Mouse (Mus musculus) neural tube, embryonic 11.5 days (tissue): ENCODE results near the gene Fbxo4. TPM values are rescaled to one million over a fixed set of nuclear protein-coding genes. Genes with fewer than 3 reads are reported as not detected.

Source experiments
- ATAC-seq: fragments of 200-750 bp; cut with Nextera tagmentation; 2 replicates; pipeline ENCODE4 v1.8.0; 2017; ENCODE audit warnings: moderate number of reproducible peaks, mild to moderate bottlenecking, moderate TSS enrichment, moderate library complexity; ENCODE audit not compliant: insufficient read depth, low FRiP score, low TSS enrichment
- DNase-seq: peaks from one replicate; pipeline ENCODE4 v3.0.0-alpha.2; 2015; ENCODE audit warnings: low spot score
- H3K27ac ChIP-seq: fragments of 300-500 bp; sonication (generic); 2 replicates; pipeline ENCODE4 v1.5.1; 2014; ENCODE audit warnings: low read depth, mild to moderate bottlenecking, low read length
- H3K27me3 ChIP-seq: fragments of 300-500 bp; sonication (generic); 2 replicates; pipeline ENCODE4 v1.6.1; 2014; ENCODE audit warnings: mild to moderate bottlenecking, low read length, mixed read lengths; ENCODE audit not compliant: control insufficient read depth, insufficient read depth
- H3K36me3 ChIP-seq: fragments of 300-500 bp; sonication (generic); 2 replicates; pipeline ENCODE4 v1.6.1; 2014; ENCODE audit warnings: mild to moderate bottlenecking, low read length, moderate library complexity, mixed read lengths; ENCODE audit not compliant: control insufficient read depth, insufficient read depth
- H3K4me1 ChIP-seq: fragments of 300-500 bp; sonication (generic); 2 replicates; pipeline ENCODE4 v1.6.1; 2014; ENCODE audit warnings: low read length, mixed read lengths; ENCODE audit not compliant: control insufficient read depth, insufficient read depth
- H3K4me2 ChIP-seq: fragments of 300-500 bp; sonication (generic); 2 replicates; pipeline ENCODE4 v1.6.1; 2014; ENCODE audit warnings: low read depth, mild to moderate bottlenecking, moderate library complexity
- H3K4me3 ChIP-seq: fragments of 300-500 bp; sonication (generic); 2 replicates; pipeline ENCODE4 v1.5.1; 2014; ENCODE audit warnings: low read depth, low read length
- H3K9ac ChIP-seq: fragments of 300-500 bp; sonication (generic); 2 replicates; pipeline ENCODE4 v1.6.1; 2014; ENCODE audit warnings: mild to moderate bottlenecking, low read length
- H3K9me3 ChIP-seq: fragments of 300-500 bp; sonication (generic); 2 replicates; pipeline ENCODE4 v1.6.1; 2016; ENCODE audit warnings: low read length; ENCODE audit not compliant: control insufficient read depth
- WGBS: fragments of 180-500 bp; shearing (Covaris S2); extraction: QIAGEN DNeasy Blood & Tissue Kit; methylation state at CpG from one replicate; pipeline ENCODE4 v1.1.7; 2014; 5-methylcytosine and 5-hydroxymethylcytosine counted together
- polyA plus RNA-seq: library from polyadenylated mRNA; unstranded; fragments of >200 nt; fragmentation: Nextera tagmentation; extraction: Ambion mirVana; gene quantifications from 2 replicates; pipeline ENCODE4 v1.2.1, GENCODE M21; 2014

The Fbxo4 gene
- polyA plus RNA-seq, 1 experiment from 2014 or later, result 4.8 TPM

DNA sequence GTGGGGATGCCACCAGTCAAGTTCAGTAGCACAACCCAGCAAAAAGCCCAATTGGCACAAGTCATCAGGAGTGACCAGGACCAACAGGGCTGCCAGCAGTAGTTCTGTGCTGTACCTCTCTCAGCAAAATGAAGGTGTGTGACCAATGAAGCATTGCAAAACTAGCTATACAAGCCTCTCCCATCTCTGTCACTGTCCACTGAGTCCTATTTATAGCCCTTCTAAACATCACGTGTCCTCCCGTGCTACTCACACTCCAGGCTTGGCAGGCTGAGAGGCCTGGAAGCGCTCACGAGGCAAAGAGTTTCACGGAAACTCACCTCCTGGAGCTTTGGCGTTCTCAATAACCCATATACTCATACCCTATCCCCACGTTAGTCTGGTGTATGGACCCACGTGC lies 17.1 kb downstream of the Fbxo4 start:
- WGBS, result 90% methylated on average over 8 of the region's 8 CpGs
- Histone ChIP-seq H3K4me2 (no peak overlapping the region), H3K27me3 (no peaks in the 10 kb centered on the region), H3K4me1 (no peaks in the 10 kb centered on the region), H3K9ac (no peak overlapping the region), H3K9me3 (no peaks in the 10 kb centered on the region), H3K4me3 (no peak overlapping the region), H3K27ac (no peak overlapping the region), H3K36me3 (no peaks in the 10 kb centered on the region)
- no peak for DNase-seq
- no peak for ATAC-seq

DNA sequence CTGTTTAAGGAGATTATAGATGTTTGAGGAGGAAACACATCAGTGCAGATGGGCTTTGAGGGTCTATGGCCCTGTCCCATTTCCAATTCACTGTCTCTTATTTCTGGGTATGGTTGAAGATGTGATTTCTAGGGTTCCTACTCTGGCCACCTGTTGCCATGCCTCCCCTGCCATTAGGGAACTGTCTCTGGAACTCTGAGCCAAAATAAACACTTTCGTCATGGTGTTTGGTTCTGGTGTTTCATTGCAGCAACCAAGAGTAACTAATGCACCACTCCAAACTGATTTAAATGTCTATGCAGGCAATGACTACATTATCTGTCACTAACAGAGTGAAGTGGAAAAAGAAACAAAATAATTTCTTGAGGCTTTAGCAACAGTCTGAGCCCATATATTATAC lies 19.3 kb downstream of the Fbxo4 start:
- Histone ChIP-seq H3K27me3 (no peaks in the 10 kb centered on the region), H3K27ac (no peak overlapping the region), H3K4me1 (no peaks in the 10 kb centered on the region), H3K9ac (no peak overlapping the region), H3K4me3 (no peak overlapping the region), H3K36me3 (no peaks in the 10 kb centered on the region), H3K9me3 (no peaks in the 10 kb centered on the region), H3K4me2 (no peak overlapping the region)
- ATAC-seq, result no peak
- WGBS, result 49% methylated on average over 1 of the region's 1 CpGs
- DNase-seq, result no peak

DNA sequence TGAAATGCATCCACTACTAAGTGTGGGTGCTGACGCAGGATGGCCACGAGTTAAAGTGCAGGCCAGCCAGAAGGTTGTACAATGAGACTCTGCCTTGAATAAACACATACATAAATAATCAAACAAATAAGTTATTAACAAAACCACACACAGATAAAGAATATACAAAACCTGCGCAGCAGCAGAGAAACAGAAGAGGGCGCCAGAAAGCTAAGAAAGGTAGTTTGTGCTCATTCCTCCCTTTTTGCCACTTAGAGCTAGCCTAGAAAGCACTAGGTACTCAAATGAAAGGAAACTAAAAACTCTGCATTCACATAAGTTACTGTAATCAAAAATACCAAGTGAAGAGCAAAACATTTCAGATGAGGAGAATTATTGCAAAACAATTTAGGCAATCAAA lies 21.4 kb downstream of the Fbxo4 start:
- H3K27me3 ChIP-seq, result no peaks in the 10 kb centered on the region
- WGBS, result 28% methylated on average over 4 of the region's 4 CpGs
- H3K4me1 ChIP-seq, result no peaks in the 10 kb centered on the region
- no peak overlapping the region for H3K27ac ChIP-seq
- H3K4me2 ChIP-seq, result no peak overlapping the region
- no peaks in the 10 kb centered on the region for H3K36me3 ChIP-seq
- ATAC-seq (no peak), DNase-seq (peak; percentile 40)
- no peak overlapping the region for H3K9ac ChIP-seq
- no peak overlapping the region for H3K4me3 ChIP-seq
- H3K9me3 ChIP-seq, result no peaks in the 10 kb centered on the region; the same call in 1 of the 2 replicates

DNA sequence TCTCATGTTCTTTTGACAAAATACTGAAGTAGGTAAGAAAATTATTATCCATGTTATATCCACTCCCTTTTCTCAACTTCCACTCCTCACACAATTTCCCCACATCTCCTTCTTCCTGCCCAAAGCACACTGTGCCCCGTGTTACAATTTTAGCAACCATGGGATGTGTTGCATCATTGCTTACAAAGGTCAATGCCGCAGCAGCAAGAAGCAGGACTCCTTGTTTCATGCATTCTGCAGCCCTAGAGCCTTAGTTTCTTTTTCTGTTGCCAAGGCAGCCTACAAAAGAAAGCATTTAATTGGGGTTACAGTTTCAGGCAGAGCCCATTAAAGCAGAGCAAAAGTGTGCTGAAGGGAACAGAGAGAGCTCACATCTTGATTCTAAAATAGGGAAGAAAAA lies 24.4 kb downstream of the Fbxo4 start:
- Histone ChIP-seq H3K27me3 (no peaks in the 10 kb centered on the region), H3K9ac (no peak overlapping the region), H3K4me3 (no peak overlapping the region), H3K27ac (no peak overlapping the region), H3K4me1 (no peaks in the 10 kb centered on the region), H3K9me3 (no peaks in the 10 kb centered on the region; the same call in 1 of the 2 replicates), H3K36me3 (no peaks in the 10 kb centered on the region), H3K4me2 (no peak overlapping the region)
- DNase-seq (no peak), ATAC-seq (no peak)
- WGBS, result 86% methylated on average over 2 of the region's 2 CpGs

DNA sequence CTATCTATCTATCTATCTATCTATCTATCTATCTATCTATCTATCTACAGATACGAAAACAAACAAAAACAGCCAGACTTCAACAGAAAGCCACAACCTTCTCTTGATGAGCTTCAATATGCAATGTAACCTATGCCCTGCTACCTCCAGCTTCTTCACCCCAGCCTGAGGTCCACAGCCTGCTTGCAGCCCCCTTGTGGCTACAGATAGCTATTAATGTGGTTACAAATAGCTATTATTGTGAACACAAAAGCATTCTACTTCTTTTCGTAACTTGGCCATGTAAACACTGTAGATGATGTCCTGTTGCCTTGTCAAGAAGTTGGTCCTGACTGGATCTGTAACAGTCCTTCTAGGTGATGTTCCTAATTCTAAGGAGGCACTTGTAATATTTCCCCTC lies 41.2 kb downstream of the Fbxo4 start:
- H3K4me3 ChIP-seq, result no peak overlapping the region
- DNase-seq, result no peak

DNA sequence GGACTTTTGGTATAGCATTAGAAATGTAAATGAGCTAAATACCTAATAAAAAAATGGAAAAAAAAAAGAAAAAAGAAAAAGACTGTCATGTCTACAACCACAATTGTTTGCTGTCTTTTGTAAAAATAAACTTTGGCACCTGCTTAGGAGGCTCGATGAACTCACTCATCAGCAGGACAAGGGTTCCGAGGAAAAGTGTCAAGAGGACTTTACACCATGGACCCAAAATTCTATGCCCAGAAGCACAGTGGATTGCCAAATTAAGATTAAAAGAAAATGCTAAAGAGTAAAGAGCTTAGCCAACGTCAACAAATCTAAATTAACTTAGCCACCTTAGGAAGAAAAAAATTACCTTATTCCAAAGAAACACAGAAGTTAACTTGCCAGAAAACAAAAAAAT lies 43.3 kb downstream of the Fbxo4 start:
- Histone ChIP-seq H3K27me3 (no peaks in the 10 kb centered on the region), H3K36me3 (no peaks in the 10 kb centered on the region), H3K4me1 (no peaks in the 10 kb centered on the region), H3K9ac (no peak overlapping the region), H3K4me3 (no peak overlapping the region), H3K4me2 (no peak overlapping the region), H3K9me3 (no peaks in the 10 kb centered on the region), H3K27ac (no peak overlapping the region)
- DNase-seq (no peak), ATAC-seq (no peak)
- WGBS, result 87% methylated on average over 3 of the region's 3 CpGs

More for the DNA sequence above, 41.2 kb downstream of the Fbxo4 start:
- no peaks in the 10 kb centered on the region for H3K4me1 ChIP-seq
- no peaks in the 10 kb centered on the region for H3K27me3 ChIP-seq
- no peaks in the 10 kb centered on the region for H3K36me3 ChIP-seq
- no peak overlapping the region for H3K9ac ChIP-seq
- WGBS, result 94% methylated on average over 2 of the region's 2 CpGs
- H3K27ac ChIP-seq, result no peak overlapping the region
- no peaks in the 10 kb centered on the region for H3K9me3 ChIP-seq
- ATAC-seq, result no peak
- no peak overlapping the region for H3K4me2 ChIP-seq

DNA sequence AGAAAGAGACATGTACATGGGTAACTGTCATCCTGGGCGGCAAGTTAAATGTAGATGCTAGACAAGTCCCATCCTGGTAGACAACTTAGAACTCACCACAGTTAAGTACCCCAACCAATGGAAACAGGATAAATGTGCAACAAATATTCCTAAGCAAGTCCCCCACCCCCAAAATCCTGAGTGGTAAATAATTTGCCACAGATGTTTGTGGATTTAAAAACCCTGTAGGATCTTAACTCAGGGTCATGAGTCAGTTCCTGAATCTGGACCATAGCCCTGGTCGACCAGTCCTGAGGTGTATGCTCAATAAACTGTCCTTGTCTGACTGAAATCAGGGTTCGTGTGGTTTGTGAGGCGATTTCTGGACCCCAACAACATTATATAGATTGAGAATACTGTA lies 45.9 kb downstream of the Fbxo4 start:
- no peak overlapping the region for H3K4me2 ChIP-seq
- H3K9ac ChIP-seq, result no peak overlapping the region
- no peaks in the 10 kb centered on the region for H3K9me3 ChIP-seq
- no peak for ATAC-seq
- whole genome bisulfite sequencing, result 82% methylated on average over 4 of the region's 4 CpGs
- no peak for DNase-seq
- H3K36me3 ChIP-seq, result no peaks in the 10 kb centered on the region
- H3K27me3 ChIP-seq, result no peaks in the 10 kb centered on the region
- H3K4me1 ChIP-seq, result no peaks in the 10 kb centered on the region
- H3K4me3 ChIP-seq, result no peak overlapping the region
- no peak overlapping the region for H3K27ac ChIP-seq

DNA sequence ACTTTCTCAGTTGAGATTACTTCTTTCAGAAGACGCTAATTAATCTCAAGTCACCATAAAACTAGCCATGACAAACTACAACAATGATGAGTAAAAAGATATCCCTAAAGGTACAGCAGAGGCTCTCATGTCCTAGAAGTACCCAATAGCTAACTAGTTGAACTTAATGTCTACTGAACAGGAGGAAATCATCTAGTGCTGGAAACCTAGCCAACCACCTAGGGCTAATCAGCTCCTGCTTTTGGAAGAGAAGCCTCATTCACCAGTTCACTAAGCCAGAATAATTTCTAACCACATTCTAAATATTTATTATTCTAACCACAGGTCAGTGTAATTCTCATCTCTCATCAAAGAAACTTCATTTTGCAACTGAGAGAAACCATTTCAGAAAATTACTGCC lies 47.4 kb downstream of the Fbxo4 start:
- no peak for DNase-seq
- no peak overlapping the region for H3K27ac ChIP-seq
- no peaks in the 10 kb centered on the region for H3K36me3 ChIP-seq
- no peak overlapping the region for H3K4me3 ChIP-seq
- no peak overlapping the region for H3K4me2 ChIP-seq
- no peaks in the 10 kb centered on the region for H3K4me1 ChIP-seq
- no peaks in the 10 kb centered on the region for H3K9me3 ChIP-seq
- no peak overlapping the region for H3K9ac ChIP-seq
- no peak for ATAC-seq
- no peaks in the 10 kb centered on the region for H3K27me3 ChIP-seq
- 85% methylated on average over 1 of the region's 1 CpGs for WGBS
